Mouse (Mus musculus) liver, embryonic 15.5 days (tissue): ENCODE data around the gene Agpat3. TPM values are rescaled to one million over a fixed set of nuclear protein-coding genes. Genes with fewer than 3 reads are reported as not detected.

Experiments used
- ATAC-seq: fragments of 200-750 bp; cut with Nextera tagmentation; 2 replicates; pipeline ENCODE4 v1.8.0; 2017; ENCODE audit warnings: moderate number of reproducible peaks, mild to moderate bottlenecking, moderate library complexity; ENCODE audit not compliant: insufficient read depth
- H3K27ac ChIP-seq: fragments of 300-500 bp; sonication (generic); replicated peaks from 2 replicates; pipeline ENCODE4 v1.5.1; 2015; ENCODE audit warnings: mild to moderate bottlenecking, inconsistent platforms
- H3K27me3 ChIP-seq: fragments of 300-500 bp; sonication (generic); 2 replicates; pipeline ENCODE4 v1.6.1; 2015; ENCODE audit warnings: mild to moderate bottlenecking, inconsistent platforms
- H3K36me3 ChIP-seq: fragments of 300-500 bp; sonication (generic); replicated peaks from 2 replicates; pipeline ENCODE4 v1.6.1; 2015; ENCODE audit warnings: moderate library complexity, mild to moderate bottlenecking, inconsistent platforms
- H3K4me1 ChIP-seq: fragments of 300-500 bp; sonication (generic); replicated peaks from 2 replicates; pipeline ENCODE4 v1.6.1; 2015; ENCODE audit warnings: inconsistent platforms
- H3K4me2 ChIP-seq: fragments of 300-500 bp; sonication (generic); 2 replicates; pipeline ENCODE4 v1.6.1; 2015; ENCODE audit warnings: moderate library complexity, mild to moderate bottlenecking, inconsistent platforms
- H3K4me3 ChIP-seq: fragments of 300-500 bp; sonication (generic); replicated peaks from 2 replicates; pipeline ENCODE4 v1.5.1; 2015; ENCODE audit warnings: mild to moderate bottlenecking, inconsistent platforms
- H3K9ac ChIP-seq: fragments of 300-500 bp; sonication (generic); 2 replicates; pipeline ENCODE4 v1.6.1; 2015; ENCODE audit warnings: moderate library complexity, mild to moderate bottlenecking, inconsistent platforms
- H3K9me3 ChIP-seq: fragments of 300-500 bp; sonication (generic); replicated peaks from 2 replicates; pipeline ENCODE4 v1.6.1; 2016; ENCODE audit warnings: inconsistent platforms
- WGBS: fragments of 180-500 bp; shearing (Covaris S2); methylation state at CpG from one replicate; pipeline ENCODE4 v1.1.7; 2015; ENCODE audit warnings: mixed read lengths; ENCODE audit not compliant: insufficient replicate concordance; 5-methylcytosine and 5-hydroxymethylcytosine counted together
- polyA plus RNA-seq: library from polyadenylated mRNA; unstranded; fragments of >200 nt; fragmentation: Nextera tagmentation; extraction: Ambion mirVana; gene quantifications from 2 replicates; pipeline ENCODE4 v1.2.1, GENCODE M21; 2015

Agpat3 gene
- polyA plus RNA-seq, 1 experiment from 2014 or later: 33.1 TPM

GRCm38 (mm10) chr10:78323214-78323880 lies 28.9 kb downstream of the Agpat3 start:
- Histone ChIP-seq H3K27ac (no peak overlapping the region), H3K4me3 (no peak overlapping the region), H3K36me3 (peaks cover 8% of the 10 kb centered on the region), H3K4me1 (peaks cover 31% of the 10 kb centered on the region), H3K9me3 (no peaks in the 10 kb centered on the region), H3K9ac (no peak overlapping the region), H3K27me3 (no peaks in the 10 kb centered on the region), H3K4me2 (no peak overlapping the region)
- no peak for ATAC-seq
- WGBS: 44% methylated on average over 7 of the region's 7 CpGs

- Histone ChIP-seq H3K9ac (no peak overlapping the region), H3K27me3 (no peaks in the 10 kb centered on the region), H3K4me2 (no peak overlapping the region), H3K4me3 (no peak overlapping the region), H3K4me1 (peaks cover 31% of the 10 kb centered on the region), H3K9me3 (no peaks in the 10 kb centered on the region), H3K27ac (no peak overlapping the region), H3K36me3 (peaks cover 8% of the 10 kb centered on the region)
- WGBS: no CpG with 5 or more reads among the region's 1 CpGs
- ATAC-seq: no peak
These were observed 29.5 kb downstream of the Agpat3 start for GRCm38 (mm10) chr10:78322806-78323205.

GRCm38 (mm10) chr10:78321133-78321757 lies 31.0 kb downstream of the Agpat3 start:
- no peaks in the 10 kb centered on the region for H3K27me3 ChIP-seq
- H3K36me3 ChIP-seq: no peaks in the 10 kb centered on the region
- H3K4me1 ChIP-seq: peaks cover 28% of the 10 kb centered on the region
- no peak overlapping the region for H3K9ac ChIP-seq
- ATAC-seq: no peak
- 53% methylated on average over 3 of the region's 3 CpGs for WGBS
- no peak overlapping the region for H3K4me3 ChIP-seq
- H3K9me3 ChIP-seq: no peaks in the 10 kb centered on the region
- H3K27ac ChIP-seq: no peak overlapping the region
- no peak overlapping the region for H3K4me2 ChIP-seq

GRCm38 (mm10) chr10:78320526-78320925 lies 31.8 kb downstream of the Agpat3 start:
- H3K9ac ChIP-seq: no peak overlapping the region
- no peaks in the 10 kb centered on the region for H3K36me3 ChIP-seq
- H3K9me3 ChIP-seq: no peaks in the 10 kb centered on the region
- WGBS: 78% methylated on average over 1 of the region's 1 CpGs
- ATAC-seq: no peak
- no peak overlapping the region for H3K27ac ChIP-seq
- H3K4me2 ChIP-seq: no peak overlapping the region
- H3K4me3 ChIP-seq: no peak overlapping the region
- H3K4me1 ChIP-seq: peaks cover 22% of the 10 kb centered on the region
- no peaks in the 10 kb centered on the region for H3K27me3 ChIP-seq

- H3K36me3 ChIP-seq: no peaks in the 10 kb centered on the region
- H3K27ac ChIP-seq: no peak overlapping the region
- H3K4me3 ChIP-seq: no peak overlapping the region
- ATAC-seq: no peak
- 63% methylated on average over 9 of the region's 9 CpGs for WGBS
- H3K4me1 ChIP-seq: peaks cover 17% of the 10 kb centered on the region
- no peak overlapping the region for H3K4me2 ChIP-seq
- no peak overlapping the region for H3K9ac ChIP-seq
- H3K27me3 ChIP-seq: no peaks in the 10 kb centered on the region
- no peaks in the 10 kb centered on the region for H3K9me3 ChIP-seq
These were observed 32.3 kb downstream of the Agpat3 start for GRCm38 (mm10) chr10:78319940-78320339.

GRCm38 (mm10) chr10:78317270-78317923 lies 34.9 kb downstream of the Agpat3 start:
- H3K36me3 ChIP-seq: no peaks in the 10 kb centered on the region
- WGBS: 61% methylated on average over 11 of the region's 11 CpGs
- H3K9me3 ChIP-seq: no peaks in the 10 kb centered on the region
- H3K4me3 ChIP-seq: no peak overlapping the region
- ATAC-seq: no peak
- no peaks in the 10 kb centered on the region for H3K4me1 ChIP-seq
- H3K27me3 ChIP-seq: no peaks in the 10 kb centered on the region
- H3K9ac ChIP-seq: no peak overlapping the region
- H3K4me2 ChIP-seq: no peak overlapping the region
- H3K27ac ChIP-seq: no peak overlapping the region

GRCm38 (mm10) chr10:78316228-78317087 lies 35.8 kb downstream of the Agpat3 start:
- no peaks in the 10 kb centered on the region for H3K36me3 ChIP-seq
- H3K4me2 ChIP-seq: no peak overlapping the region
- no peak overlapping the region for H3K4me3 ChIP-seq
- H3K9ac ChIP-seq: no peak overlapping the region
- H3K27ac ChIP-seq: no peak overlapping the region
- H3K27me3 ChIP-seq: no peaks in the 10 kb centered on the region
- no peak for ATAC-seq
- no peaks in the 10 kb centered on the region for H3K9me3 ChIP-seq
- H3K4me1 ChIP-seq: no peaks in the 10 kb centered on the region
- WGBS: 71% methylated on average over 15 of the region's 15 CpGs

GRCm38 (mm10) chr10:78315145-78315544 lies 37.1 kb downstream of the Agpat3 start:
- 13% methylated on average over 1 of the region's 1 CpGs for WGBS
- H3K9me3 ChIP-seq: no peaks in the 10 kb centered on the region
- H3K36me3 ChIP-seq: no peaks in the 10 kb centered on the region
- H3K27me3 ChIP-seq: no peaks in the 10 kb centered on the region
- no peak overlapping the region for H3K4me2 ChIP-seq
- H3K4me1 ChIP-seq: no peaks in the 10 kb centered on the region
- ATAC-seq: no peak
- H3K4me3 ChIP-seq: no peak overlapping the region
- no peak overlapping the region for H3K27ac ChIP-seq
- no peak overlapping the region for H3K9ac ChIP-seq

GRCm38 (mm10) chr10:78311886-78312635 lies 40.2 kb downstream of the Agpat3 start:
- WGBS: 59% methylated on average over 13 of the region's 13 CpGs
- ATAC-seq: no peak
- H3K4me3 ChIP-seq: no peak overlapping the region

GRCm38 (mm10) chr10:78310747-78311267 lies 41.5 kb downstream of the Agpat3 start:
- Histone ChIP-seq H3K36me3 (no peaks in the 10 kb centered on the region), H3K27ac (no peak overlapping the region), H3K4me1 (no peaks in the 10 kb centered on the region), H3K9me3 (no peaks in the 10 kb centered on the region), H3K27me3 (no peaks in the 10 kb centered on the region), H3K4me2 (no peak overlapping the region), H3K4me3 (no peak overlapping the region), H3K9ac (no peak overlapping the region)
- no peak for ATAC-seq
- WGBS: 33% methylated on average over 5 of the region's 5 CpGs

More at GRCm38 (mm10) chr10:78311886-78312635, 40.2 kb downstream of the Agpat3 start:
- Histone ChIP-seq H3K4me2 (no peak overlapping the region), H3K4me1 (no peaks in the 10 kb centered on the region), H3K27me3 (no peaks in the 10 kb centered on the region), H3K9ac (no peak overlapping the region), H3K27ac (no peak overlapping the region), H3K9me3 (no peaks in the 10 kb centered on the region), H3K36me3 (no peaks in the 10 kb centered on the region)
